Mouse (Mus musculus): ENCODE data around the gene Ramac. TPM values are rescaled to one million over a fixed set of nuclear protein-coding genes. Genes with fewer than 3 reads are reported as not detected.

Gene Ramac
- polyA plus RNA-seq, 1 experiment from 2014 or later: 130 TPM

DNA sequence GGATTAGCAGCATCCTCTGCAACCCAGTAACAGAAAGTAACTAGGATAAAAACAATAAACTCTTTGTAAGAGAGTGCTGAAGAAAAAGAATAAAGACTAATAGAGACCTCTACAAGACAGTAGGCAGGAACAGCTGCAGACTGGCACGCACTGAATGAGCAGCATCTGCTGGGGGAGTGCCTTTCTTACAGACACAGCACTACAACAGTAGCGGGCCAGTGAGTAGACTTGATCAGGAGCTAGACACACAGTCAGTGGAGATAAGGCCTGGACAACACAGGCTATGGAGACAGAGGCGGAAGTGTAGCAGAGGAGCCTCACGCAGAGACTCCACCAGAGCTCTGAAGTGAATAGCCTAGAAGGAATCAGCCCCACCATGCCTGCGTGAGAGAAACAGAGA lies 43.3 kb downstream of the Ramac start:
- Histone ChIP-seq H3K27me3 (replicated peaks; ENCODE audit: low read depth, poor library complexity, severe bottlenecking) (no peaks in the 10 kb centered on the region), H3K4me1 (no peaks in the 10 kb centered on the region), H3K36me3 (replicated peaks) (peaks cover 38% of the 10 kb centered on the region), H3K4me3 (no peak overlapping the region), H3K9me3 (no peaks in the 10 kb centered on the region), H3K27ac (replicated peaks) (no peak overlapping the region)
- DNase-seq (ENCODE audit: low spot score): no peak
- 74% methylated on average over 5 of the region's 5 CpGs for WGBS

Other genes starting within 250 kb of the Ramac start
- gene Fsd2, start 196.0 kb upstream of the Ramac start, polyA plus RNA-seq (2016; fragmentation: Nextera tagmentation; extraction: Ambion mirVana): 0.04 TPM in 1 of 2 replicates, not detected in the other
- gene Whamm, start 191.7 kb upstream of the Ramac start, polyA plus RNA-seq (2016; fragmentation: Nextera tagmentation; extraction: Ambion mirVana): 2.4 and 3.4 TPM in 2 replicates
- gene Homer2, start 55.4 kb upstream of the Ramac start, polyA plus RNA-seq (2016; fragmentation: Nextera tagmentation; extraction: Ambion mirVana): 12.2 and 14.6 TPM in 2 replicates
- gene 3110040N11Rik, start 26.6 kb downstream of the Ramac start, polyA plus RNA-seq (2016; fragmentation: Nextera tagmentation; extraction: Ambion mirVana): 42.6 and 50.2 TPM in 2 replicates
- 56.2 and 58.9 TPM in 2 replicates for gene Btbd1, start 66.5 kb downstream of the Ramac start, polyA plus RNA-seq (2016; fragmentation: Nextera tagmentation; extraction: Ambion mirVana)
- not detected in 2 replicates for gene Gm10160, start 92.9 kb downstream of the Ramac start, polyA plus RNA-seq (2016; fragmentation: Nextera tagmentation; extraction: Ambion mirVana)
- 10.7 and 12.2 TPM in 2 replicates for gene Tm6sf1, start 96.1 kb downstream of the Ramac start, polyA plus RNA-seq (2016; fragmentation: Nextera tagmentation; extraction: Ambion mirVana)
- 23.6 and 27.5 TPM in 2 replicates for gene Hdgfl3, start 171.5 kb downstream of the Ramac start, polyA plus RNA-seq (2016; fragmentation: Nextera tagmentation; extraction: Ambion mirVana)
- gene Bnc1, start 229.4 kb downstream of the Ramac start, polyA plus RNA-seq (2016; fragmentation: Nextera tagmentation; extraction: Ambion mirVana): 3.1 and 4.5 TPM in 2 replicates